Mouse (Mus musculus) v-Abl transformed pro-B cells (cell line): ENCODE measurements around the gene Mcfd2.

Experiments
- in situ Hi-C, 2 experiments: fragments of 400-800 bp; cut with MboI; formaldehyde crosslinking; loops; one replicate each; pipeline ENCODE4 v1.15.1; 2025; ENCODE audit not compliant: unreplicated experiment in 2 of 2

Mcfd2 gene

DNA sequence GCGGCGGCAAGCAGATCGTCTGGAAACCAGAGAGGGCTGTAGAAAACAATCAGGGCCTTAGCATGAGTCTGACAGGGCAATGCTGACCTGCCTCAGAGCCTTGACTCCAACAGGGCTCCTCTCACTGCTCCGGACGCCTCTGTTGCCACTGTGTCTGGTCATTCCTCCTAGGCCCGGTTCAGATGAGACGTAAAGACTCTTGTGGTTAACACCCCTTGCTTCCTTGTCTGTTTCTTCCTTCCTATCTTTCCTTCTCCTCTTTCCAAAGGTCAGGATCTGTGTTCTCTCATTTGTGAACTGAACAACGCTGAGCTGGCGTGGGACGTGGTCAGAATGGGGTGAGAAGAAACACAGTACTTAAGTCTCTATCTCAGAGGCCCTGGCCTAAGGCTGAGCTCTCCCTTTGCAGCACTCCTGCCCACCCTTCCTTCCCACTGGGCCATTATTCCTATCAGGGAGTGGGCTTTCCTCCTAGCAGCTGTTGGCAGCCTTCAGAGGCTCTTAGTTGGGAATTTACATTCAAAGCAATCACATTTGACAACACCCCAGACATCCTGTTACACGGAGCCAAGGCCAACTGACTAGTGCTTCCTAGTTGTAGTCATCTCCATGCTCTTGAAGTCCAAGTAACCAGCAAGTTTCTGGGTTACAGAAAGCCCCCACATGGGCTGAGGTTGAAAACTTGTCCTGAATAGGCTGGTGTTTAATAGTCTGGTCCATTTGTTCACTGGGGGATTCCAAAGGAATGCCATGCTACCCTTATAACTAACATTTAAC is 1.5 kb downstream of the Mcfd2 start:
- in situ Hi-C loops, result loop anchor here (25.0 kb wide), 3 partner anchors 752 to 1127 kb away; partner anchors contain the start of genes Srbd1 (in 2 of the 2) and Gm10309 (in 1 of the 2)

DNA sequence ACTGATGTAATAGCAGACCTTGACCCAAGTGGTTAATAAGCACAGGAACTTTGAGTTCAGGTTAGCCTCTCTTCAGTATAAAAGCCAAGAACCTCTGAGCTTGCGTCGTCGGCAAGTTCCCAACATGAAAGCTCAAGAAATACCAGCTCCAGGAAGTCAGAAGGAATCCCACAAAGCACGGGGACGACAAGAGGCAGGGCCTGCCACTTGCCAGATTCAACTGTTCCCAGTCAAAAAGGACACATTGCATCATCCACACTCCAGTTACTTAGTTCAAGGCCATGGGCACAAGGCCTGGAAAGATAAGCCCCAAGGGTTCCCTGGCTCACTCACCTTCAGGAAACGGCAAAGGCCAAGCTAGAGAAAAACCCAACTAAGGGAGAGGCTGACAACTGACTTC is 2.3 kb downstream of the Mcfd2 start:
- in situ Hi-C loops, result loop anchor here (25.0 kb wide), 3 partner anchors 751 to 1126 kb away; partner anchors contain the start of genes Srbd1 (in 2 of the 2) and Gm10309 (in 1 of the 2)

DNA sequence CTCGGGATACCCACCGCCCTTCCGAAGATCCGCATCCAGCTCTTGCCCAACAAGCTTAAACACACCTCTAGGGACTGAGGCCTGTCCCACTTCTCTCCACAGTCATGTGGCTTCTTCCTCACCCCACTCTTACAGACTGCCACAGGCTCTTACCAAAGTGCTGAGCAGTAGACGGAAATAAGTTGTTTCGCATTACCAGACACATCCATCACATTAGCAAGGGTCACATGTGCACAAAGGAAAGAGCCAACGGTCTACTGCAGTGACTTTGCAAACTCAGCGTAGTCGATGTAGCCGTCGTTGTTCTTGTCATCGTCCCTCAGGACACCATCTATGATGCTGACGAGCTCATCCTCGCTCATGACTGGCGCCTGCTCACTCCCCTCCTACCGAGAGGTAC is 10.1 kb downstream of the Mcfd2 start:
- in situ Hi-C loops, result loop anchor here (25.0 kb wide), 3 partner anchors 743 to 1118 kb away; partner anchors contain the start of genes Srbd1 (in 2 of the 2) and Gm10309 (in 1 of the 2)

DNA sequence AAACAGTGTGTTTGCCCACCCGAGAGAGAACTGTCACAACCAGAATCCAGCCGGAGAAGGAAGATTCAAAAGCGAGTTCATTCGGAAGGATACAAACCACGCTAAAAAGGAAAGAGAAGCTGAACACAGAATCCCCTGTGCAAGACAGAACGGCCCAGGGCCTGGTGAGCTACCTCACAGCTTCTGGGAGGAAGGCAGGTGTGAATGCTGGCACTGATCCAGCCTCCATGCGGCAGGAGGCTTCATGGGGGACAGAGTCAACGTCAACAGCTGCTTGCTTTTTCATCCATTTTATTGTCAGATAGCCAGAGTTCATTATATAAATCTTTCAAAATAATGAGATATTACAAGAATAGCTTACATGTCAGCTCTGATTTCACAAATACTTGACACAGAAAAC is 11.4 kb downstream of the Mcfd2 start:
- in situ Hi-C loops, result loop anchor here (5.0 to 25.0 kb wide), 6 partner anchors 217 to 1117 kb away; partner anchors contain the start of genes Srbd1 (in 2 of the 2), Tmem247 (in 2 of the 2) and Gm10309 (in 1 of the 2)

DNA sequence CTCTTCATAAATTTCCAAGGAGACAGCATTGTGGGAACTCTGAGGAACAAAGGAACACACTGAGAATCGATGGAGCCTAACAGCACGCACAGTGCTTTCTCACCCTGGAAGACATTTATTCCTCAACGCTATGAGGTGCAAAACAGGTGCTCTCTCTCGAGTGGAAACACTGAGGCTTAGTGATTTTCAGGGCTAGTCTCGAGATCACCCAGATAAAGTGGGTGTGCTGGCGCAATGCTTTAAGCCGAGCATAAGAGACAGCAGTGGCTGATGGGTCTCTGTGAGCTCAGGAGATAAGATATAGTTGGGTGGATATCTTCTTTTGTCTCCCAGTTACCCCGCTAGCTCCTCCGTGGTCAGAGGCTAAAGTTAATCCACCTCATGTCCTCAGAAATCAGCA is 19.6 kb downstream of the Mcfd2 start:
- in situ Hi-C loops, result loop anchor here in 1 of 2 experiments (5.0 kb wide), 2 partner anchors 139 to 209 kb away; partner anchors contain the start of gene Socs5

DNA sequence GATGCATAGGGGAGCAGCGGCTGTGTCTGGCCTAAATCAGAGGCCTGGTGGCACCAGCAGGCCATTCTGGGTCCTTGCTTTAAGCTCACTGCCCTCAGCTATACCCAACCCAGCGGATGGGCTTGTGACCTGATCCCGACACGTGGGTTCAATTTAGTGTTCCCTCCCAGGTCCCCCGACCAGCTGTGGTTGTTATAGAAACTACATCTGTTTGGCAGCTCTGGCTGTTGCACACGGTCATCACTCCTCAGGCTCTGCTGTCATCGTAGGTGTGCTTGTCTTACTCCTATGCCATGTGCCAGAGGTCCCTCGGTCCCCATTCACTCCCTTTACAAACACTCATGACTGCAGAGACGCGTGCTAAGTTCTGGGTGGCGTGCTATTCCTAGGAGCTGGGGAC is 27.9 kb downstream of the Mcfd2 start:
- in situ Hi-C loops, result no loop called here

DNA sequence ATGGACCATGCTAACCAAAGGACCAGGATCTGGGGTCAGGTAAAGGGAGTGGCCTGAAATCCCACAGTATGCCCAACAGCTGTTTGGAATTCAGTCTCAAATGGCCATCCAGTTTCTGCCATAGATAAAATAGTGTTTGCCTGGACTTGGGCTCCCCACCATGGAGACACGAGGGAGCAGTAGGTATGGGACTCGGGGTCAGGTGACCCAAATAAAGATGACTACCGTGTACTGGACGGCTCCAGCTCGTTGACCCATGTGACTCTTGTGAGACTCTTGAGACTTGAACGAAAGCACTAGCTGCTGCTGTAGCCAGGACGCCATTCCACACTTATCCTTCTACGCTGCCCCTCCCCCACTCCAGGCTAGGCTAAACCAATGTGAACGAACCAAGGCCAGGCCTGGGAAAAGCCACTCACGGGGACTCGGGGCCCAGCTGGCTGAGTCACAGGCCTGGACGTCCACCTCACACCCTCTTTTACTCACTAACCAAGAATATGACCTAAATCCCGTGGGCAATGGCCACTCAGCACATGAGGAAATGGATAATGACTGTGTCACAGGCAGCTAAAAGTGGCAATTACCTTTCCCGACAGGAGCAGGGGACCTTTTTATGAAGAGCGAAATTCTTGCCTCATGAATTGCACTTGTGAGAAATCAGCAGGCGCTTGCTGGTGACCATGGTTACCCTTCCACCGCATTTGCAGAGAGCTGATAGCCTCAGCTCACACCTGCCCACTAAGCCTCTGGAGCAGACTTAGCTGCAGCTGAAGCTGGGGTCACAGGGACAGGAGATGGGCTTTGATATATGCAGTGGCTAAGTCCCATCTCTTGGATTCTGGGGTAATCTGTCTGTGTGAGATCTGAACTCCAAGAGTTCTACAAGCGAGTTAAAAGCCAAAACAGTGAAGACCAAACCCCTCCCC is 28.7 kb downstream of the Mcfd2 start:
- in situ Hi-C loops, result no loop called here

DNA sequence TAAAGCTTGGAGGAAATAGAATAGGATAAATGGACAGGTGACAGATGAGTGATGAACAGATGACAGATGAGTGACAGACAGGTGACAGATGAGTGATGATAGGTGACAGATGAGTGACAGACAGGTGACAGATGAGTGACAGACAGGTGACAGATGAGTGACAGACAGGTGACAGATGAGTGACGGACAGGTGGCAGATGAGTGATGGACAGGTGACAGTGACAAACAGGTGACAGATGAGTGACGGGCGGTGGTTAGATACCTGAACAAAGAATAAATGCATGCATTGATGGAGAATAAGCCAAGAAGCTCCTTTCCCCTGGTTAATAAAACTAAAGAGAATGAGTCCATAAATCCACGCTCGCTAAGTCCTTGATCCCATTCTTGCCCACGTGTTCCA is 30.7 kb downstream of the Mcfd2 start:
- in situ Hi-C loops, result no loop called here

DNA sequence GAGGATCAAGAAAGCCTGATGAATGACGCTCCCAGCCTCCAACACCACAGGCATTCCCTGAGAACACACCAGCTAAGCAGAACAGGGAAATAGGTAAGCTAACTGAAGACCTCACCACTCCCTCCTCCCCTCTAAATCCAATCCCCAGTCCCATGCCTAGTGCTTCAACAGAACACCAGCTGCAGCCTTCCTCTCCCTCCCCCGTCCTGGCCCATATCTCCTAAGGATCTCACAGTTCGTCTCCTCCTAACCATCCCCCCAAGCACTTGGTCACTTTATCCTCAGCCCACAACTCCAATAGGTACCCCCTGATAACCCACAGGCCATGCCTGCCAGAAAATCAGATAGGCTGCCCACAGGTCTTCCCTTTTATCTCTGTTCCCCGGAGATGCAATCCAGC is 37.9 kb downstream of the Mcfd2 start:
- in situ Hi-C loops, result no loop called here

DNA sequence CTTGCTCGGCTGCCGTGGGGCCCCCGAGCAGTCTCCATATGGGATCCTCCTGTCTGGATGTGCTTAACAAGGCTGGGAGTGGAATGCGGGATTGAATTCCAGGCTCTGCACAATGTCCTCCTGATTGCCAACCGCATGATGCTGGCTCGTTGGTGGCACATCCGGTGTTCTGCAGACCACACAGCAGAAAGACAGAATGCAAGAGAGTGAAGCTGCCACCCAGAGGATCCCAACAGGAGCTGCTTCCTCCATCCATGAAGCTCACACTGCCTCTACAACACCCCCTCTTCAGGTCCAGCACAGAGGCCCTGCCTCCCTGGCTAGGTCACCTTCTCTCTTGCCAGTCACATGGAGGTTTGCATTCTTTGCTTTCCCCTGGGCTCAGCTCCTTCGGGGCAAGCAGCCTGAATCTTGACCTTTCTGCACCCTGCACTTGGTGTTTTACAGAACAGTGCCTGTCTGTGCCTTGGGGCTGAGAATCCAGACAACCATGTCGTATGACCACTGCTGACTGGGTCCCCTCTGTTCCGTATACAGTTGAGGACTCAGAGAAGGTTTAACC is 39.6 kb downstream of the Mcfd2 start:
- in situ Hi-C loops, result no loop called here

DNA sequence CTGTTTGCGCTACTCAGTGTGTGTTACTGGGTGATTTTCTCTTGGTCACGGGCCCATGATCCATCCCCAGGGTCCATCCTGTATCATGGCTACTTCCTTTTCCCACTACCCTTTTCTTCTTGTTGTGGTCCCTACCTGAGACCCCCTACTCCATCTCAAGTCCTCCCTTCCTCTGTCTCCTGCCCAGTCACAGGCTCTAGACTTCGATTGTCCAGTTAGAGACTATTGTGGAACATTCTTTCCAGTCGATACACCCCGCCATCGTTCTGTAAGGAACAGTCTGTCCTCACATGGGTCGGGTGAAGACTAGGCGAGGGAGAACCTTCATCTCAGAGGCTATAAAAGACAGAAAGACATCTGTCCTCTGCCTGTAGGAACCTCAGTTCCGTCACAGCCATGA is 40.4 kb downstream of the Mcfd2 start:
- in situ Hi-C loops, result no loop called here

DNA sequence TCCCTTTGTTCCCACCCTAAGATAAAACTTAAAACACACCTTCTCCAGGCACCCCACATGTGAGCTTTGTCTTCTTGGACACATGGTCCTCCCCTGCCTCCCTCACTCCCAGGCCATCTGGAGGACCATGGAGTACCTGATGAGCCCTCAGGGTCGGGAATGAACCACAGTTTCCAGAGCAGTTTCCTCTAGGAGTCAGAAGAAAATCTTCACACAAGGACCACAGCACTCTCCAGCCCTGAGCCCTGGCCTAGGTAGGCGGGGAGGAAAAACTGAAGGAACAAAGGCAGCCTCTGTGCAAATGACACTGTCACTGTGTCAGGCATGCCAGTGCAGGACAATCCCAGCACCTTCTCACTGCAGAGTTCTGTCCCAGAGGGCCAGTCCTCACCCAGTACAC is 41.3 kb downstream of the Mcfd2 start:
- in situ Hi-C loops, result no loop called here

DNA sequence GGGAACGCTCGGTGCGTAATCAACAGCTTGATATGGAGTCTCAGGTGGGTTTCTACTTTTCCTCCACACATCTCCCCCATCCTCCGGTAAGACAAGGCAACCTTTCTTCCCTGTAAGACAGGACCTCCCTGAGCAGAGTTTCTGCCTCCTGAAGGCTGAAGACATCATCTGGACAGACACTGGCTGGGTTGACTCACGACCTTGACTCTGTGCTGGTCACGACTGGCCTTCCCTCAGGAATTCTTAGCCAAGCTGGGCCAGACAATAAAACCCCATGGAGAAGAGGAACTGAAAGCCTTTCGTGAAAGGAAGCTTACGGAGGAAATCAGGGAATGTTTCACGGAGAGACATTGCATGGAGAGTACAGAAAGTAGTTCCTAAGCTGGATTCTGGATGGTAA is 46.3 kb downstream of the Mcfd2 start:
- in situ Hi-C loops, result no loop called here

DNA sequence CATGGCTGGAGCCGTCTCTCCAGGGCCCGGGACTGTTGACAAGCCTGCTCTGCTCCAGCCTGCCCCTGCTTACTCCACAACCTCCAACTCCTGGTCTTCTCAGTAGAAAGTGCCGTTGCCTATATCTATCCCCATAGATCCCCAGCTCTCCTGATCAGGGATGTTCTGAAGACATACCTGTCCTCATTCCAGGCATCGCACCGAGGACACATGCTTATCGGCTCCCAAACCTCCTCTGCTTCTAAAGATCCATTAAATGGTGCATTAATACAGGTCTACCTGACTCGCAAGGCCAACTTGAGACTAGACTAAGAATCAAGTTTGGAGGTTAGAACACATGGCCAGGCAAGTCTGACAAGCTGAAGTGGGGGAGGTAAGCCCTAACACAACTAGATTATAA is 51.2 kb downstream of the Mcfd2 start:
- in situ Hi-C loops, result no loop called here

DNA sequence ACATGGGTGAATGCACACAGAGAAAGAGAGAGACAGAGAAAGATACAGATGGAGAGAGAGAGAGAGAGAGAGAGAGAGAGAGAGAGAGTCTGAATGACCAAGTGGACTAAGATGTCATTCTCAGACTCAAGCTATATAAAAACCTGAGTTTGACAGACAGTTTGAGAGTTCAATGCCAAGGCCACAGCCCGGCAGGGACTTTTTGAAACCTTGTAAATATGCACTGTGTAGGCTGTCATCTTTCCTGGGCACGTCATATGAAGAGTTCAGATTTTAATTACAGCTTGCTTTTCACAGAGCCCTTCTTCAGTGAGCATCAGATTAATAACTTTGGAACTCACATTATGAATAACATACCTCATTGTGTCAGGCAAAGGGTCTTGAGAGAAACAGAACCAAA is 55.2 kb downstream of the Mcfd2 start:
- in situ Hi-C loops, result no loop called here

DNA sequence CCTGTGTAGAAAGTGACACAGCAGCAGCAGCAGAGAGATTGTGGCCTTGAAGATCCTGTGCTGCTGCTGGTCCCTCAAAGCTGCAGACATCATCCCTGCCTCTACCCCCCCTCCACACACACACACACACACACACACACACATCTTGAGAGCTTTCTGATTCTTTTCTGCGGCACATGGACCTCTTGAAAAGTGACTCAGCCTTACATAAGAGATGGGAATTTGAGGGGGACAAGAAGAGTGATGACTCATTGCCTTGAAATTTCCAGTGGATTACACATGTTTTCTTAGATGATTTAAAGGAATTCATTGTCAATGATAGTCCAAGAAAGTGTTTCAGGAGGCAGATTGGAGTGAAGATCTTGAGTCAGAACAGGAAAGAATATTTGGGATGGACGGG is 58.9 kb downstream of the Mcfd2 start:
- in situ Hi-C loops, result no loop called here
